Mouse (Mus musculus) neural tube, embryonic 11.5 days (tissue): Measurements from ENCODE around the gene Fyttd1. TPM values are rescaled to one million over a fixed set of nuclear protein-coding genes. Genes with fewer than 3 reads are reported as not detected.
"Not testable (repeated sequence)": the region's sequence is repeated elsewhere in the genome, so short reads cannot be mapped to it uniquely, and the experiment has no call there.

Source experiments
- ATAC-seq: fragments of 200-750 bp; cut with Nextera tagmentation; 2 replicates; pipeline ENCODE4 v1.8.0; 2017; ENCODE audit warnings: moderate number of reproducible peaks, mild to moderate bottlenecking, moderate TSS enrichment, moderate library complexity; ENCODE audit not compliant: insufficient read depth, low FRiP score, low TSS enrichment
- DNase-seq: peaks from one replicate; pipeline ENCODE4 v3.0.0-alpha.2; 2015; ENCODE audit warnings: low spot score
- H3K27ac ChIP-seq: fragments of 300-500 bp; sonication (generic); 2 replicates; pipeline ENCODE4 v1.5.1; 2014; ENCODE audit warnings: low read depth, mild to moderate bottlenecking, low read length
- H3K27me3 ChIP-seq: fragments of 300-500 bp; sonication (generic); 2 replicates; pipeline ENCODE4 v1.6.1; 2014; ENCODE audit warnings: mild to moderate bottlenecking, low read length, mixed read lengths; ENCODE audit not compliant: control insufficient read depth, insufficient read depth
- H3K36me3 ChIP-seq: fragments of 300-500 bp; sonication (generic); 2 replicates; pipeline ENCODE4 v1.6.1; 2014; ENCODE audit warnings: mild to moderate bottlenecking, low read length, moderate library complexity, mixed read lengths; ENCODE audit not compliant: control insufficient read depth, insufficient read depth
- H3K4me1 ChIP-seq: fragments of 300-500 bp; sonication (generic); 2 replicates; pipeline ENCODE4 v1.6.1; 2014; ENCODE audit warnings: low read length, mixed read lengths; ENCODE audit not compliant: control insufficient read depth, insufficient read depth
- H3K4me2 ChIP-seq: fragments of 300-500 bp; sonication (generic); 2 replicates; pipeline ENCODE4 v1.6.1; 2014; ENCODE audit warnings: low read depth, mild to moderate bottlenecking, moderate library complexity
- H3K4me3 ChIP-seq: fragments of 300-500 bp; sonication (generic); 2 replicates; pipeline ENCODE4 v1.5.1; 2014; ENCODE audit warnings: low read depth, low read length
- H3K9ac ChIP-seq: fragments of 300-500 bp; sonication (generic); 2 replicates; pipeline ENCODE4 v1.6.1; 2014; ENCODE audit warnings: mild to moderate bottlenecking, low read length
- H3K9me3 ChIP-seq: fragments of 300-500 bp; sonication (generic); 2 replicates; pipeline ENCODE4 v1.6.1; 2016; ENCODE audit warnings: low read length; ENCODE audit not compliant: control insufficient read depth
- WGBS: fragments of 180-500 bp; shearing (Covaris S2); extraction: QIAGEN DNeasy Blood & Tissue Kit; methylation state at CpG from one replicate; pipeline ENCODE4 v1.1.7; 2014; 5-methylcytosine and 5-hydroxymethylcytosine counted together
- polyA plus RNA-seq: library from polyadenylated mRNA; unstranded; fragments of >200 nt; fragmentation: Nextera tagmentation; extraction: Ambion mirVana; gene quantifications from 2 replicates; pipeline ENCODE4 v1.2.1, GENCODE M21; 2014

Gene Fyttd1
- polyA plus RNA-seq, 1 experiment from 2014 or later: 127 TPM

GRCm38 (mm10) chr16:32927044-32927443 lies 49.7 kb downstream of the Fyttd1 start:
- no peak overlapping the region for H3K4me2 ChIP-seq

GRCm38 (mm10) chr16:32929918-32930317 lies 52.6 kb downstream of the Fyttd1 start:
- no peak overlapping the region for H3K27ac ChIP-seq
- no peak overlapping the region for H3K4me3 ChIP-seq
- H3K4me2 ChIP-seq: no peak overlapping the region
- H3K27me3 ChIP-seq: no peaks in the 10 kb centered on the region
- H3K9me3 ChIP-seq: no peaks in the 10 kb centered on the region
- no peak overlapping the region for H3K9ac ChIP-seq
- ATAC-seq: no peak
- WGBS: 24% methylated on average over 2 of the region's 2 CpGs
- H3K36me3 ChIP-seq: no peaks in the 10 kb centered on the region
- H3K4me1 ChIP-seq: no peaks in the 10 kb centered on the region; the same call in 1 of the 2 replicates
- peak; percentile 13 for DNase-seq

More at GRCm38 (mm10) chr16:32927044-32927443, 49.7 kb downstream of the Fyttd1 start:
- H3K36me3 ChIP-seq: no peaks in the 10 kb centered on the region
- H3K4me1 ChIP-seq: no peaks in the 10 kb centered on the region; the same call in 1 of the 2 replicates
- H3K9ac ChIP-seq: no peak overlapping the region
- DNase-seq: no peak
- 96% methylated on average over 8 of the region's 8 CpGs for WGBS
- no peak overlapping the region for H3K27ac ChIP-seq
- ATAC-seq: no peak
- no peaks in the 10 kb centered on the region for H3K9me3 ChIP-seq
- no peaks in the 10 kb centered on the region for H3K27me3 ChIP-seq
- no peak overlapping the region for H3K4me3 ChIP-seq

GRCm38 (mm10) chr16:32934470-32934869 lies 57.2 kb downstream of the Fyttd1 start:
- Histone ChIP-seq H3K36me3 (no peaks in the 10 kb centered on the region), H3K4me1 (no peaks in the 10 kb centered on the region; the same call in 1 of the 2 replicates), H3K9ac (no peak overlapping the region), H3K27ac (no peak overlapping the region), H3K4me3 (no peak overlapping the region), H3K27me3 (no peaks in the 10 kb centered on the region), H3K4me2 (no peak overlapping the region), H3K9me3 (no peaks in the 10 kb centered on the region)
- no peak for ATAC-seq
- no peak for DNase-seq
- 70% methylated on average over 2 of the region's 2 CpGs for WGBS

- Histone ChIP-seq H3K4me3 (no peak overlapping the region), H3K27me3 (no peaks in the 10 kb centered on the region), H3K27ac (no peak overlapping the region), H3K36me3 (no peaks in the 10 kb centered on the region), H3K4me1 (no peaks in the 10 kb centered on the region), H3K4me2 (no peak overlapping the region), H3K9ac (no peak overlapping the region), H3K9me3 (no peaks in the 10 kb centered on the region)
- WGBS: 89% methylated on average over 1 of the region's 1 CpGs
- no peak for DNase-seq
- ATAC-seq: no peak
Observed at GRCm38 (mm10) chr16:32935088-32935487, 57.8 kb downstream of the Fyttd1 start.

- no peak for ATAC-seq
- H3K36me3 ChIP-seq: no peaks in the 10 kb centered on the region
Observed at GRCm38 (mm10) chr16:32937358-32937757, 60.1 kb downstream of the Fyttd1 start.

GRCm38 (mm10) chr16:32939301-32939700 lies 62.0 kb downstream of the Fyttd1 start:
- not testable (repeated sequence) for H3K4me1 ChIP-seq, H3K4me2 ChIP-seq, H3K27me3 ChIP-seq, H3K9me3 ChIP-seq, H3K9ac ChIP-seq, H3K36me3 ChIP-seq, DNase-seq, ATAC-seq, H3K4me3 ChIP-seq, H3K27ac ChIP-seq
- WGBS: 24% methylated on average over 3 of the region's 3 CpGs

More at GRCm38 (mm10) chr16:32937358-32937757, 60.1 kb downstream of the Fyttd1 start:
- no peaks in the 10 kb centered on the region for H3K9me3 ChIP-seq
- no peaks in the 10 kb centered on the region for H3K4me1 ChIP-seq
- no peak for DNase-seq
- H3K4me3 ChIP-seq: no peak overlapping the region
- no peak overlapping the region for H3K4me2 ChIP-seq
- H3K27me3 ChIP-seq: no peaks in the 10 kb centered on the region
- no peak overlapping the region for H3K27ac ChIP-seq
- H3K9ac ChIP-seq: no peak overlapping the region
- WGBS: 95% methylated on average over 2 of the region's 2 CpGs

- H3K27me3 ChIP-seq, H3K4me3 ChIP-seq, H3K4me1 ChIP-seq, H3K27ac ChIP-seq, H3K9ac ChIP-seq, H3K4me2 ChIP-seq, H3K36me3 ChIP-seq, DNase-seq, H3K9me3 ChIP-seq, ATAC-seq: not testable (repeated sequence)
- 96% methylated on average over 4 of the region's 4 CpGs for WGBS
Observed at GRCm38 (mm10) chr16:32939716-32940115, 62.4 kb downstream of the Fyttd1 start.

- not testable (repeated sequence) for H3K4me3 ChIP-seq, H3K27ac ChIP-seq, H3K4me1 ChIP-seq, ATAC-seq, H3K36me3 ChIP-seq, H3K9me3 ChIP-seq, H3K9ac ChIP-seq, DNase-seq, H3K4me2 ChIP-seq, H3K27me3 ChIP-seq
- 91% methylated on average over 2 of the region's 2 CpGs for WGBS
Observed at GRCm38 (mm10) chr16:32941226-32941625, 63.9 kb downstream of the Fyttd1 start.

GRCm38 (mm10) chr16:32942694-32943093 lies 65.4 kb downstream of the Fyttd1 start:
- ATAC-seq (no peak), DNase-seq (no peak)
- Histone ChIP-seq H3K4me3 (no peak overlapping the region), H3K9ac (no peak overlapping the region), H3K27me3 (no peaks in the 10 kb centered on the region), H3K4me1 (no peaks in the 10 kb centered on the region), H3K27ac (no peak overlapping the region), H3K4me2 (no peak overlapping the region), H3K36me3 (no peaks in the 10 kb centered on the region), H3K9me3 (no peaks in the 10 kb centered on the region)
- WGBS: 86% methylated on average over 5 of the region's 5 CpGs
